Mouse (Mus musculus) cerebellum, postnatal 14 days (tissue): ENCODE data around the gene Ntrk2.

ENCODE experiments used
- DNase-seq, 2 experiments: peaks; one replicate each; pipeline ENCODE4 v3.0.0; 2021; ENCODE audit warnings: mixed read lengths in 2 of 2

The Ntrk2 gene

GRCm38 (mm10) chr13:58806397-58806892, at the start of gene Ntrk2:
Gene Ntrk2 (plus strand): TSS chr13:58806569.
- peak; percentile 96 to 97 for DNase-seq

- DNase-seq: no peak
Measured at GRCm38 (mm10) chr13:58761003-58761630, 45.3 kb upstream of the Ntrk2 start.

- no peak for DNase-seq
Measured at GRCm38 (mm10) chr13:58768258-58768657, 38.1 kb upstream of the Ntrk2 start.

- DNase-seq: no peak
Measured at GRCm38 (mm10) chr13:58769438-58769837, 36.9 kb upstream of the Ntrk2 start.

GRCm38 (mm10) chr13:58779261-58779660, 27.1 kb upstream of the Ntrk2 start:
- DNase-seq: no peak

- peak; percentile 82 to 91 for DNase-seq
Measured at GRCm38 (mm10) chr13:58786476-58786875, 19.9 kb upstream of the Ntrk2 start.

DNA sequence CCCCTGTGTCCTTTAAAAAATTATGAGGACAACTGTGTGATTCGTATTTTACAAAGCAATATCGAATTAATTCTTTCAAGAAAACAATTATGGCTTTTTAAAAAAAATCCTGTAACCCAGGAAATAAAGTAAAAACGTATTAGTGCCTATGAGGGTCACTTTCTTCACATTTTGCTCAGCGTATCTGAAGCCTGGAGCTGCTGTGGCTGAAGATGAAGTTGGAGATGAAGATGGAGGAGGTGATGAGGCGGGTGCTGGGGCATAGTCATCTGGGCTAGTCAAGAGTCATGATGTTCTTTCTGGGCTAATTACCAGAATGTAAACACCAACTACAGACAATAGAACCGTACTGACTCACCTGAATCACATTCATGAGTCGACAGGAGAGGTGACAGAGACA, 15.6 kb upstream of the Ntrk2 start:
- DNase-seq: no peak

- DNase-seq: no peak
Measured at GRCm38 (mm10) chr13:58797386-58797785, 9.0 kb upstream of the Ntrk2 start.

DNA sequence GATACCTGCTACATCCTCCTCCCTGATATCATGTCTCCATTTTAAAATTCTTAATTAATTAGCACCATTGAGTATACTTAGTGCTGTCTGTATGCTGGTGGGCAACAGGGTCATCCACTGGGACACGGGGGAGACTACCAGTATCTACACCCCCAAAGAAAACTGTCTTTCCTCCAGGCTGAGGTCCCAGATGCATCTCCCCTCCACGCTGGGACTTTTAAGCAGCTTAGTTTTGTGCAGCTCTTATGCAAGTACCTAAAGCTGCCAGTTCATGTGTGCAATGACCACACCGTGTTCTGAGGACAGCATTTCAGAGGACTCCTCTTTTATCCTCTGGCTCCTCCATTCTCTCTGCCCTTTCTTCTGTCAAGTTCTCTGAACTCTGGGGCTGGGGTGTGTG, 5.1 kb upstream of the Ntrk2 start:
- DNase-seq: no peak

DNA sequence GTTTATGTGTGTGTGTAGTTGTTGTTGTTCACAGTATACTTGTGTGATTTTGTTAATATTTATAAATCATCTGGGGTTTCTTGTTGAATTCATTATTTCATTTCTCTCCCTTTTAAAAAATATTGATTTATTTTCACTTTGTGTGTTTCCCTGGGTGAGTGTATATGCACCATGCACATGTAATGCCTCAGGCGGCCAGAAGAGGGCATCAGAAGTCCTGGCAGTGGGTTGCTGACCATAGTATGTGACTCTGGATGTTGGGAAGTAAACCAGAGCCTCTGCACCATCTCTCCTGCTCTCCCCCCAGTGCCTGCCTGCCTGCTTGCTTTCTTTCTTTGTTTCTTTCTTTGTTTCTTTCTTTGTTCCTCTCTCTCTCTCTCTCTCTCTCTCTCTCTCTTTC, 2.5 kb upstream of the Ntrk2 start:
- peak in 1 of 2 experiments; percentile 37 for DNase-seq

GRCm38 (mm10) chr13:58805833-58806232, 536 bp upstream of the Ntrk2 start:
- DNase-seq: no peak

DNA sequence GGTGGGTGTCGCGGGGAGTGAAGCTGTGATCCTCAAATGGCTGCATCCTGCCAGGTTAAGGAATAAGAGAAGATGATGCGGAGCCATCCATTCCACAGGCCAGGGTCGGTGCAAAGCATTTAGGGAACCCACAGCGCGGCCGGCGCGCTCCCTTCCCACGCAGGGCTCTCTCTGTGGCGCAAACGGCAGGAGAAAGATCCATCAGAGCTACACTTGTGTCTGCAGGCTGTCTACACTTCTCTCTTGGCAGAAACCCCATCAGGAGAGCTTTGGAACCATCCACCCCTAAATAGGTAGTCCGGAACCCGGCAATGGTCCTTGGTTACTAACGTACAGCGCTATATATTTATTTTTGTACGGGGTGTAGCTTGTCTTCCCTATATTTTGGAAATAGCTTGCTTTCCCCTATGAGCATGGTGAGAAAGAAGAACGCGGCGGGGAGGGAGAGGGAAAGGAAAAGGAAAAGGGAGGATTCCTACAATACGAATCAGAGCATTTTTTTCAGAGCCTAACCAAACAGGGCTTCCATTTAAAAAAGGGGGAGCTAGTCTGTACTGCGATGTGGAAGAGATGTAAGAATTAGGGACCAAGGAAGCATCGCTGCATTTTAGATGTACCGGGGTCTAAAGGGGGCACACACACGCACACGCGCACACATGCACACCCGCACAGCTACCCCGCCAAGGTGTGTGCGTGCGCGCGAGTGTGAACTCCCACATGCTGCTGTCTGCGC, 693 bp downstream of the Ntrk2 start:
- no peak for DNase-seq

GRCm38 (mm10) chr13:58807629-58808363, 1.4 kb downstream of the Ntrk2 start:
- DNase-seq: peak; percentile 86 to 89

DNA sequence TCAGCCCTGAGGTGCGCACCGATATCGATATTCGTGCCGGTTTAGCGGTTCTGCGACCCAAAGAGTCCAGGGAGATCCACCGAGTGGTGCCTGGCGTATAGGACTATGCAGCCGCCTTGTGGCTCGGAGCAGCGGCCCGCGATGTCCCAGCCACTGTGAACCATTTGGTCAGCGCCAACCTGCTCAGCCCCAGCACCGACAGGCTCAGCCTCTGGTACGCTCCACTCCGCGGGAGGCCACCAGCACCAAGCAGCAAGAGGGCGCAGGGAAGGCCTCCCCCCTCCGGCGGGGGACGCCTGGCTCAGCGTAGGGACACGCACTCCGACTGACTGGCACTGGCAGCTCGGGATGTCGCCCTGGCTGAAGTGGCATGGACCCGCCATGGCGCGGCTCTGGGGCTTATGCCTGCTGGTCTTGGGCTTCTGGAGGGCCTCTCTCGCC, 2.0 kb downstream of the Ntrk2 start:
- peak; percentile 77 to 80 for DNase-seq

GRCm38 (mm10) chr13:58809930-58810329, 3.6 kb downstream of the Ntrk2 start:
- peak; percentile 77 to 80 for DNase-seq

GRCm38 (mm10) chr13:58824752-58825151, 18.4 kb downstream of the Ntrk2 start:
- peak; percentile 83 to 88 for DNase-seq

DNA sequence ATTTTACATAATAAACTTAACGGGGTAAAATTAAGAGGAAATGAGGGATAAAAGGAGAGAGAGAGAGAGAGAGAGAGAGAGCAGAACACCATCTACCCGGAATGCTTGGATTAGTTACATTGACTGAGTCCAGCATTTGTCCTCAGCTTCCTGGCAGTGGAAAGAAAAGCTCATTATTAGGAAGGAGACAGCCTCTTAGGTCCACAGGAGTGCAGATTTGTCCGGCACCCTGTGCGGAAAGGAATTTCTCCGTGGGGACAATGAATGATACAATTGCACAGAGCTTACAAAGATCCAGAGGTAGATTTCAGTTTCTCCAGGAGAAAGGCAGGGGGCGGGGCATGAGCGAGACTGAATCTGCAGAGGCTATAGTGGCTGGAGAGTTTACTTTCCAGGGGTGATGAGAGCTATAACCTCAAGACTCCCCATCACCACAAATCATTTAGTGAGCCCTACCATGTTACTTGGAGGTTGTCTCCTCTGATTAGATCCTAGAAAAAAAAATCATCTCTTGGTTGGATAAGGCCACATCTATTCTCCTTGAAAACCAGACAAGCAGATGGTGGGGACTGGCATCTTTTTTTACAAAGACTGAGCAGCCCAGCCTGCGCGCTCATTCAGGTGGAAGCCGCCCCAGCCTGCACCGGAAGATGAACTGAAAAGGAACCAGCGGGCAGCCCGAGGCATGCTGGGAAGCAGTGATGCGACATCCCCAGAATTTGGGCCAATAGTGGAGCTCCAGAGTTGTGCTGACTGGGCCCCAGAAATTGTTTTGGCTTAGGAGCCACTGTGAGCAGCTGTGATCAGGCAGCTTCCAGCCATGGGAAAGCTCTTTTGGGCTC, 20.2 kb downstream of the Ntrk2 start:
- peak; percentile 91 to 92 for DNase-seq

DNA sequence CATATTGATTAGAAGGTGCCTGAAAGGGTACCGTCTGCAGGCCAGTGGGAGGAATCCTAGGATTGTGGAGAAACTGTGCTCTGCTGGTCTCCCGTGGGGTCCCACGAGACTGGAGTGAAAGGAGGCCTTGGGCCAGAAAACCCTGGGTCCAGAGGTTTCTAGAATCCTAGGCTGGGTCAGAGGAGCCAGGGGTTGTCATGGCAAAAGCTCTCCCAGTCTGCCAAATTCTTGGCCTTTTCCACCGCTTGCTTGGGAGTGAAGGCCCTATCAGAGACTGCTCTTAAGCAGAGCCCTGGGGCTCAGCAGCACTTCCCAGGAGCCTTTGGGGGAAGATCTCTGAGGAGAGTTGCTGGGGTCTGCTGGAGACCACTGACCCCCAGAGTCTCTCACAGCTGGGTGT, 25.6 kb downstream of the Ntrk2 start:
- peak in 1 of 2 experiments; percentile 24 for DNase-seq

DNA sequence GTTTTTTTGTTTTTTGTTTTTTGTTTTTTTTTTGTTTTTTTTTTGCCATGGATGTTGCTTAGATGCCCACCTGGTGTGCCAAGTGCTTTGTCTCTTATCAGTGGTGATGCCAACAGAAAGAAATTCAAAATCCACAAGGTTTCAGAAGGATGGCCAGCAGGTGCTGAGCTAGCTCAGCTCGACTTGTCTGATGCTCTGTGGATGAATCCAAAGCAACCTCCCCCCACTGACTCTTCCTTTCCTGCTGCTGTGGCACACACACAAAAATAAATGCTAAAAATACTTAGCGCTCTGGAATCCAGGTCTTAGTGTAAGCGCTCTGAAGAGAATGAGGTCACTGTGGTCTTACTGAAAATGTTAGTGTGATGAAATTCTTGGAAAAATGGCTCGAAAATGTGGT, 28.4 kb downstream of the Ntrk2 start:
- peak; percentile 60 to 70 for DNase-seq

GRCm38 (mm10) chr13:58836891-58837290, 30.5 kb downstream of the Ntrk2 start:
- no peak for DNase-seq

GRCm38 (mm10) chr13:58838110-58838509, 31.7 kb downstream of the Ntrk2 start:
- DNase-seq: no peak

GRCm38 (mm10) chr13:58840731-58841359, 34.5 kb downstream of the Ntrk2 start:
- peak in 1 of 2 experiments; percentile 52 for DNase-seq
